Mouse (Mus musculus) left cerebral cortex, adult 18-20 months (tissue): Measurements from ENCODE around the gene Plcb3. TPM values are rescaled to one million over a fixed set of nuclear protein-coding genes. Genes with fewer than 3 reads are reported as not detected.

Experiments used
- DNase-seq, 2 experiments: peaks; one replicate each; pipeline ENCODE4 v3.0.0; 2021 to 2022; ENCODE audit warnings: low spot score in 2 of 2, mixed read lengths in 1 of 2
- total RNA-seq, 2 experiments: library from RNA; stranded (reverse); gene quantifications; 2 replicates each; pipeline ENCODE4 v1.2.3; 2021

Gene Plcb3
- total RNA-seq, 2 experiments from 2014 or later, result 14.2 to 14.6 TPM

GRCm38 (mm10) chr19:6941372-6942248, 34.7 kb downstream of the Plcb3 start, which contains the start of gene Bad:
Bad (plus strand) TSS chr19:6941861.
- peak; percentile 93 to 94 for DNase-seq

GRCm38 (mm10) chr19:6940396-6941351, 35.6 kb downstream of the Plcb3 start:
- DNase-seq, result no peak

- no peak for DNase-seq
These were observed 36.9 kb downstream of the Plcb3 start for GRCm38 (mm10) chr19:6939106-6940002.

- no peak for DNase-seq
These were observed 38.5 kb downstream of the Plcb3 start for GRCm38 (mm10) chr19:6937541-6938465.

DNA sequence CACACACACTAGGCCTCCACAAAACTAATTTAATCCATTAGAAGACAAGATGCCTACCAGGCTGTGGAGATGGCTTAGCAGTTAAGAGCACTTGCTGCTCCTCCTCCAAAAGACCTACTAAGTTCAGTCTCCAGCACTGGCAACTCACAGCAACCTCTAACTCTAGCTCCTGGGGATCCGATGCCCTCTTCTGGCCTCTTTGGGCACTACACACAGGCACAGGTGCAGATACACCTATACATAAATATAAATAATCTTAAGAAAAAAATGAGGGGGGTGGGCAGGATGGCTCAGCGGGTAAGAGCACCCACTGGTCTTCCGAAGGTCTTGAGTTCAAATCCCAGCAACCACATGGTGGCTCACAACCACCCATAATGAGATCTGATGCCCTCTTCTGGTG, 40.0 kb downstream of the Plcb3 start:
- DNase-seq, result no peak

DNA sequence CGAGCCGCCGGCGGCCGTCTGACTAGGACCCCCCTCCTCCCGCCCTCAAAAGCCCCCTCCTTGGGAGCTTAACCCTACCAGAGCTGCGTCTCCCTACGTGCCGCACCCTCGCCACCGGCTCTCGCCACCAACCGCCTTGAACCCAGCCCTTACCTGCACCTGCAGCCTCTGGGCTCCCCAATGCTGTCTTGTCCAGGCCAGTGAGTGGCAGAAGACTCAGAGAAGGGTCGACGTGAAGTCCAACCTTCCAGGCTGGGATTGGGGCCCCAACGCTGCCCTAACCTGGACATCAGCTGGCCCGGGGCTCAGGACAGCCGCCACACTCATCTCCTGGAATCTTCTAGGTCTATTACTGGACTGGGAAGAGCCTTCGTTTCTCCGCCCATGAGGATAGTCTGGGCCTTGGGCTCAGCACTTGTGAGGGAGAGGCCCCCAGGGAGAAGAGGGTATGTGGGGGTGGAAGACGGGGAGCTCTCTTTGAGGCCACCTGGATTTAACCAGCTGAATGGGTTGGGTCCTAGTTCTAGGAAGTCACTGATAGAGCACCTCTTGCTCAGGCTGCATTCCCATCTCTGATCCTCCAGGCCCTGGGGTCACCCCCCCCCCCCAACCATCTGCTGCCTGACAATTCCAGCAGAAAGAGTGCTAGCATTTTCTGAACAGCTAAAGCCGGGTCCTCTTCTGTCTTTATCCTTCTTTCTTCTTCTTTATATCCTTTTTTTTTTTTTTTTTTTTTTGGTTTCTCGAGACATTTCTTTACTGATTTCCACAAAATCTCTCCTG, 41.9 kb downstream of the Plcb3 start, which contains the start of gene Kcnk4:
TSS of gene Kcnk4 (minus strand) at position 321 of the 783 bp plus-strand sequence.
- no peak for DNase-seq

DNA sequence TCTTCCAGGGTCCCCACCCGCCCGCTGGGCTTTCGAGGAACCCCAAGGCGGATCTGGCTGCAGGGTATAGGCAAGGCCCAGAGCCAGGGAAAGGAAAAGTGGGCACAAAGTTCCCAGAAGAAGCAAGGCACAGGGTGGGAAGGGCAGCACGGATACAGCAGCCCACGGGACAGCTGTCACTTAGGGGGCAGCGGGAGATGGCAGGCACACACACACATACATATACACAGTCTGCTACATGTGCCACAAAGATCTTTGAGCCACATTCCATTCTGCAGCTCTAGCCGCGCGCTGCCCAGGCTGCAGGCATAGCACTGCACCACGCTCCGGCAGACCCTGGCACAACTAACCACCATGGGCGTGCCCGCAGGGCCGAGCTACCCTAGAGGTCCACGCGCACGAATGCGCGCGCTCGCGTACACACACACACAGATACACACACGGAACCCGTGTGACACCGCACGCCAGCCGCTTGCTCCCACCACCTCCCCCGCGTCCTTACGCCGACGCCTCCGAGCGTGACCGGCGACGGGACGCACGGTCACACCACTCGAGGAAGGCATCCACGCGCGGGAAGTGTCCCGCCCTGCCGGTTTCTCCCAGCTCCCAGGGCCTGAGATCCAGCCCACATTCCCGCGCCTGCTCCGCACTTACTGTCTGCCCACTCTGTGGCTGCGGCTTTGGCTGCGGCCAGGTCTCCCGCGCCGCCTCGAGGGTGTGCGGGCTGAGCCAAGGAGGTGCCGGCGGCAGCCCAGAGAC, 42.7 kb downstream of the Plcb3 start:
- DNase-seq, result peak; percentile 58 to 75

- no peak for DNase-seq
These were observed 43.2 kb downstream of the Plcb3 start for GRCm38 (mm10) chr19:6933102-6933435.

- DNase-seq, result no peak
These were observed 44.3 kb downstream of the Plcb3 start for GRCm38 (mm10) chr19:6932018-6932417.

GRCm38 (mm10) chr19:6931002-6931401, 45.3 kb downstream of the Plcb3 start:
- DNase-seq, result no peak

- DNase-seq, result no peak
These were observed 48.2 kb downstream of the Plcb3 start for GRCm38 (mm10) chr19:6928080-6928479.

GRCm38 (mm10) chr19:6926559-6927255, 49.6 kb downstream of the Plcb3 start:
- DNase-seq, result no peak

DNA sequence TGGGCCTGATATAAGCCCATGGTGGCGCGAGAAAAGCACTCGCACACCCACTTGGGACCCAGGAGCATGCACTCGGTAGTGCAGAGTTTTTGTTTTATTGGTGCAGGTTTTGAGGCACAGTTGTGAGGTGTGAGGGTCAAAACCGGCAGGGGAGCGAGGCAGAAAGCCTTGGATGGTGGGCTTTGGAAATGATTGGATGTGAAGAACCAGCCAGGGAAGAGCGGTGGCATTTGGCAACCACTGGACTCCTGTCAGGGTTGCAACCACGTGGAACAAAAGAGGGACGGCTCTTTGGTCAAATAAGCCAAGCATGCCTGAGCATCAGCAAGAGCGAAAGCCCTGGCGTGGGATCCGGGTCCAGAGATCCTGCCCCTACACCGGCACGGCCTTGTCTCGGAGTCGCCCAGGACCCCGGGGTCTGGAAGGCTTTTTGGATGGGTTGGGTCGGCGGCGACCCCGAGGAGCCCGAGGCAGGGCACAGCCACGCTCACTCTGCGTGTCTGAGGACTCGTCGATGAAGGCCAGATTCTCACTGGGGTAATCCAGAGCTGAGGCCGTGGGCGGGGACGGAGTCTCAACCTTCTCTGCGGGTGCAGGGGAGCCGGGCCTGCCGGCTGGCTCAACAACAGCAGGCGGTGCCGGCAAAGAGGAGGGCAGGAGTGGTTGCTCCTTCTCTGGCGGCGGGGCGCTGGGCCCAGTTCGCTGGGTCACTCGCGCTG, 50.5 kb downstream of the Plcb3 start:
- no peak for DNase-seq

- DNase-seq, result no peak
These were observed 51.0 kb downstream of the Plcb3 start, which contains the start of gene Catsperz for GRCm38 (mm10) chr19:6925307-6925573. Catsperz (minus strand) TSS chr19:6925380.

GRCm38 (mm10) chr19:6924461-6925306, 51.6 kb downstream of the Plcb3 start:
- DNase-seq, result peak; percentile 89 to 92
